Mouse (Mus musculus) lung, postnatal 14 days (tissue): ENCODE measurements around the gene Tmem63a.
"Not testable (repeated sequence)": the region's sequence is repeated elsewhere in the genome, so short reads cannot be mapped to it uniquely, and the experiment has no call there.

Source experiments
- DNase-seq: peaks from one replicate; pipeline ENCODE4 v3.0.0; 2021

The Tmem63a gene

GRCm38 (mm10) chr1:180966542-180966941, 24.4 kb downstream of the Tmem63a start:
- no peak for DNase-seq

GRCm38 (mm10) chr1:180967261-180967660, 25.1 kb downstream of the Tmem63a start:
- DNase-seq: no peak

GRCm38 (mm10) chr1:180972941-180973340, 30.8 kb downstream of the Tmem63a start:
- no peak for DNase-seq

GRCm38 (mm10) chr1:180974126-180974746, 32.1 kb downstream of the Tmem63a start:
- peak; percentile 54 for DNase-seq

GRCm38 (mm10) chr1:180976110-180976679, 34.1 kb downstream of the Tmem63a start:
- DNase-seq: peak; percentile 62

- DNase-seq: no peak
These were observed 37.5 kb downstream of the Tmem63a start for GRCm38 (mm10) chr1:180979484-180980251.

- DNase-seq: no peak
These were observed 38.3 kb downstream of the Tmem63a start for GRCm38 (mm10) chr1:180980464-180980863.

GRCm38 (mm10) chr1:180981298-180982046, 39.3 kb downstream of the Tmem63a start:
- DNase-seq: not testable (repeated sequence)

GRCm38 (mm10) chr1:180986701-180987100, 44.6 kb downstream of the Tmem63a start:
- DNase-seq: no peak

GRCm38 (mm10) chr1:180987759-180988158, 45.6 kb downstream of the Tmem63a start:
- peak; percentile 84 for DNase-seq

GRCm38 (mm10) chr1:180990671-180991070, 48.5 kb downstream of the Tmem63a start:
- no peak for DNase-seq

- DNase-seq: peak; percentile 69
These were observed 50.0 kb downstream of the Tmem63a start for GRCm38 (mm10) chr1:180992142-180992541.

GRCm38 (mm10) chr1:181000501-181001092, 58.5 kb downstream of the Tmem63a start:
- no peak for DNase-seq

GRCm38 (mm10) chr1:181001217-181001616, 59.1 kb downstream of the Tmem63a start:
- DNase-seq: no peak

- DNase-seq: no peak
These were observed 59.5 kb downstream of the Tmem63a start for GRCm38 (mm10) chr1:181001621-181002020.

GRCm38 (mm10) chr1:181003790-181004189, 61.6 kb downstream of the Tmem63a start:
- no peak for DNase-seq

- DNase-seq: no peak
These were observed 63.2 kb downstream of the Tmem63a start for GRCm38 (mm10) chr1:181005331-181005730.

GRCm38 (mm10) chr1:181007831-181008230, 65.7 kb downstream of the Tmem63a start:
- no peak for DNase-seq

- peak; percentile 63 for DNase-seq
These were observed 66.1 kb downstream of the Tmem63a start for GRCm38 (mm10) chr1:181008266-181008665.

GRCm38 (mm10) chr1:181009011-181009590, 67.0 kb downstream of the Tmem63a start:
- DNase-seq: no peak

GRCm38 (mm10) chr1:181009754-181010153, 67.6 kb downstream of the Tmem63a start:
- DNase-seq: peak; percentile 60

GRCm38 (mm10) chr1:181010171-181010932, 68.2 kb downstream of the Tmem63a start:
- DNase-seq: no peak
